Mouse (Mus musculus) regulatory T cell (primary cell): ENCODE measurements around the gene Slc30a1.

ENCODE experiments used
- in situ Hi-C: fragments of 300-600 bp; cut with MboI, MseI; formaldehyde crosslinking; loops from one replicate; pipeline ENCODE4 v1.15.1; 2025; ENCODE audit warnings: high pct_unique_total_duplicates

Gene Slc30a1

DNA sequence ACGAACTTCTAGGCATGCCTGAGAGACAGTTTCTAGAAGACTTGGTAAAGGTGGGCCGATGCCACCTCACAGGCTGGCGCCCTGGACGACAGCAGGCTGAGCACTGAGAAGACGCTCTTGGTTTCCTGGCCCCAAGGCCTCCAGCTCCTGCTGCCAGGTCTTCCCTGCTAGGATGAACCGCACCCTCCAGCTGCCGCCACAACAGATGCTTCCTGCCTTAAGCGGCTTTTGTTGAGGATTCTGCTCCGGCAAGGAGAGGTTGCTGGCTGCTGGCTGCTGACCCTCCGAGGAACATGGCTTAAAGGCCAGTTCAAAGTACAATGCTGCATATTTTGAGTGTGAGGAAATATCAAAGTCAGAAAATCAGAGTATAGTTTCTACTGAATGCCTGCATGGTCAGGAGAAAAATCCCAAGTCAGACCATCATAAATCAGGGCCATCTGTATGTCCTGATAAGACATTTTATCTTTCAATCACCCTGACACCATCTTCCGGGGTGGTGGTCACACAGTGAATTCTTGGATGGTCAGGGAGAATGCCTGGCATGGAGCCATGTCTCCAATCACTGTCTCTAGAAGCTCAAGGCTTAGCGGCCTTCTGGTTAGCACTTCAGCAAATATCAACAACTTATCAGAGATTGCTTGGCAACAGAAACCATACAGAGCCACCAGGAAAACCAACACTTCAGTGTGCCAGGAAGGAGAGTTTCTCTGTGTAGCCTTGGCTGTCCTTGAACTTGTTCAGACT, 9.6 kb upstream of the Slc30a1 start:
- in situ Hi-C loops, result no loop called here

DNA sequence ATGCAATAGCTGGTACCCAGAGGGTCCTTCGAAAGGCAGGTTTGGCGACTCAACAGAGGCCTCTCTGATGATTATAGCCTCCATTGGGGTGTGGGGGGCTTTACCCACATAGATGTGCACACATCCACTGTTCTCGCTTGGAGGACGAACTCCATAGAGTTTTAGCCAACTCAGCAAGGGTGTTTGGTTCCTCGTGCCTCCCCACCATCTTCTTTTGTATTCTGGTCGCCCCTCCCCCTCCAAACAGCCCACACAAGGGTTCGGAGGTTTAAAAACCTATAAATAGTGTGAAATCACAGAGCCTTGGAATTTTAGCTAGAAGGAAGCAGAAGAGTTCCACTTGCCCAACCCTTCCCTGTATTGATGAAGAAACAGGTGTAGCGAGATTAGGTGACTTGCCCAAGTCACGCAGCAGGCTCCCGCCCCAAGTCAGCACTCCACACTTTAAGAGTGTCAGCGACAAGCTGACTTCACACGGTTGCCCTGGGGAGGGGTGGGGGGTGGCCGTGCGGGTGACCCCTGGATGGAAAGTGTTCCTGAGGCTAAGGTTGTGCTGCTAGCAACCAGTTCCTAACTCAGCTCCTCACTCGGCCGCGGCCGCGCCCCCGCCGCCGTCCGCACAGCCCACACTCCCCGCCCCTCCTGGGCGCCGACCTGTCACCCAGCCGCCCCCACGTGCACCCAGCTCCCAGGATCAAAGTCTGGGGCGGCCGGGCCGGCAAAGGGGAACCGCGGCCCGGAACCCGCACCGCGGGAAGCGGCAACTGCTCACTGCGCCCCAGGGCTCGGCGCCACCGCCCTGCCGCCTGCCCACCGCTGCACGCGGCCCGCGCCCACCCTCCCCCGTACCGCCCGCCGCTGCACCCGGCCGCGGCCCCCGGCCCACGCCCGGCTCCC, 682 bp upstream of the Slc30a1 start:
- in situ Hi-C loops, result no loop called here

DNA sequence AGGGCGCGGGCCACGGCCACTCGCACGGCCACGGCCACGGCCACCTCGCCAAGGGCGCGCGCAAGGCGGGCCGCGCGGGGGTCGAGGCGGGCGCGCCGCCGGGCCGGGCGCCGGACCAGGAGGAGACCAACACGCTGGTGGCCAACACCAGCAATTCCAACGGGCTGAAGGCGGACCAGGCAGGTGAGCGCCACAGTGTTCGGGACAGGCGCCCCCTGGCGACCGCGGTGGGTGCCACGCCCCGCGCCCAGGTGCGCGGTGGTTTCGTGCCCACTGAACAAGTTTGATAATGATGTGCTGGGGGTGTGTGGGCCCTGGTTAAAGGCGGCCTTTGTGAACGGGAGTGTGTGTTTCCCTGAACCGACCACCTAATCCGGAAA, 854 bp downstream of the Slc30a1 start:
- in situ Hi-C loops, result no loop called here

DNA sequence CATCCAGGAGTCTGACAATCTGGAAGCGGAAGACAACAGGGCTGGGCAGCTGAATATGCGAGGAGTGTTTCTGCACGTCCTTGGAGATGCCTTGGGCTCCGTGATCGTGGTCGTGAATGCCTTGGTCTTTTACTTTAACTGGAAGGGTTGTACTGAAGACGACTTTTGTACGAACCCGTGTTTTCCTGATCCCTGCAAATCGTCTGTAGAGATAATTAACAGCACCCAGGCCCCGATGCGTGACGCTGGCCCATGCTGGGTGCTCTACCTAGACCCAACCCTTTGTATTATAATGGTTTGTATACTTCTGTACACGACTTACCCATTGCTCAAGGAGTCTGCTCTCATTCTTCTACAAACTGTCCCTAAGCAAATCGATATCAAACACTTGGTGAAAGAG, 2.3 kb downstream of the Slc30a1 start:
- in situ Hi-C loops, result no loop called here

DNA sequence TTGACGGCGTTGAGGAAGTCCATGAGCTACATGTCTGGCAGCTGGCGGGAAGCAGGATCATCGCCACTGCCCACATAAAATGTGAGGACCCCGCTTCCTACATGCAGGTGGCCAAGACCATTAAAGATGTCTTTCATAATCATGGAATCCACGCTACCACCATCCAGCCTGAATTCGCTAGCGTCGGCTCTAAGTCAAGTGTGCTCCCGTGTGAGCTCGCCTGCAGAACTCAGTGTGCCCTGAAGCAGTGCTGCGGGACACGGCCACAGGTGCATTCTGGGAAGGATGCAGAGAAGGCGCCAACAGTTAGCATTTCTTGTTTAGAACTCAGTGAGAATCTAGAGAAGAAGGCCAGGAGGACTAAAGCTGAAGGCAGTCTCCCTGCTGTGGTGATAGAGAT, 2.7 kb downstream of the Slc30a1 start:
- in situ Hi-C loops, result no loop called here

DNA sequence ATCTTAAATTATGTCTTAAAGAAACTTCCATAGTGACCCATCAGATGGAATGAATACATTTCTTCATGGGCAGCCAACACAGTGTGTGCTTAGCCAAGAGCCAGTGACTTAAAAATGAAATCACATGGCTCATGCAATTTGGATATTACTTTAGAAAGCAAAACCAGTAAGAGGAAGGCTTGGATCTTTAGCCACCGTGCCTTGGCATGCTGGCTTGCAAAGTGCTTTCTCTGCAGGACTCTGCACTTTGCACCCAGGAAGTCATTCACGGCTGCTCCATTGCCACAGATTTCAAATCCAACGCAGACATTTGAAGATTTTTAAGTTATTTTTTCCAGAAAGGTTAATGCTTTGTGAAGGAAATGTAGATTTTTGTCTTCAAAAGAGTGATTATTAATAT, 4.1 kb downstream of the Slc30a1 start:
- in situ Hi-C loops, result no loop called here

DNA sequence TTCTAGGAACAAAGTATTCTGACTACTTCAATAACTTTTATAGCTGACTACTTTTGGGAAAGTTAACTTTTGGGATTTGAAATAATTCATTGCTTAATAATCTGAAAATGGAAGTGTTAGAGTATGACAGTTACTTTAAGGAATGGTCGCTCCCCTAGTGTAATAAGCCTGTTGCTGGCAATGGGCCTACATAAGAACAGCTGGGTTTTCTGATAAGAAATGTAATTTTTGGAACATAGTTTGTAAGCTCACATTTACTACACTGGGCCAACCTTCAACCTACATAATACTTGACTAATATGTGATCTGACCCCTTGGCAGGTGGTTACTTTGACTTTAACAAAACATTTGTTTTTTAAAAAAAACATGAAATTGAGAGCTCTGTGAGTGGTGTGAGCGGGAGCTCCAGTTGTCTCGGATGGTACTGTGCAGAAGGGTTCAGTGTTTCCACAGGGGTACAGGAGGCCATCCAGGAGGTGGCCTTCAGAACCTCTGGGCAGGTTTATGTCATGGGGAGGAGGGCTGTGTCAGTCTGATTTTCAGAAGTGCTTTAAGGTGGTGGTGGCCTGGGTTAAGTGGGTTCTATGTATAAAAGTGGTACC, 4.6 kb downstream of the Slc30a1 start:
- in situ Hi-C loops, result no loop called here

DNA sequence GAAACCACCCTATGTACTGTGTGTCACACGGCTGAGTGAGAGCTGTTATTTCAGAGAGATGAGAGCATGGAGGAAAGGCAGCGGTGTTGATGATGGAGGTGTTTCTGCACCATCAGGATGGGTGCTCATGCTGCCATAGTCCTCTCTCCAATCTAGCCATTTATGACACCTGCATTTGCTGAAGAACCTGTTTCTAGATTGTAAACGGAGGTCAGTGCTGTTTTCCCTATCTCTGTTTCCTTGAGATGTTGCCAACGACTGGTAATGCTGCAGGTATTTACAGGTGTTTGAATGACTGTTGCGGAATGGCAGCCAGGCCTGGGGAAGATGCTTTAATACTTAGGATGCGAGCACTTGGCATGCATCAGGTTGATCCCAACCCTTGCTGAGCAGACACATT, 8.1 kb downstream of the Slc30a1 start:
- in situ Hi-C loops, result no loop called here

DNA sequence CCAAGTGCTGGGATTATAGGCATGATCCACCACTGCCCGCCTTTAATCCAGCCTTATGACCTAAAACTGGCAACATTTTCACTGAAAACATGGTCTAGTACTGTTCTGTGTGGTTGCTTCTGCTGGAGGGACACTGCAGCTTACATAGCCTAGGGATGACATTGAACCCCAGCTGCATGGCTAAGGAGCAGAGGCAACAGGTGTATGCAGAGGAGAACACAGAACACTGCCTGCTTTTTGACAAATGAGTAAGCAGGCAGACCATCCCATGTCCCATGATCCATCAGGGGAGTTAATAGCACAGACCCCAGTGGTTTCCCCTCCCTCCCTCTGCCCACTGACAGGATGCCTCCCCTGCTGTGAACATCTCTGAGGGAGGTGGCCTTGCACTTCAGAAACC, 9.0 kb downstream of the Slc30a1 start:
- in situ Hi-C loops, result no loop called here

DNA sequence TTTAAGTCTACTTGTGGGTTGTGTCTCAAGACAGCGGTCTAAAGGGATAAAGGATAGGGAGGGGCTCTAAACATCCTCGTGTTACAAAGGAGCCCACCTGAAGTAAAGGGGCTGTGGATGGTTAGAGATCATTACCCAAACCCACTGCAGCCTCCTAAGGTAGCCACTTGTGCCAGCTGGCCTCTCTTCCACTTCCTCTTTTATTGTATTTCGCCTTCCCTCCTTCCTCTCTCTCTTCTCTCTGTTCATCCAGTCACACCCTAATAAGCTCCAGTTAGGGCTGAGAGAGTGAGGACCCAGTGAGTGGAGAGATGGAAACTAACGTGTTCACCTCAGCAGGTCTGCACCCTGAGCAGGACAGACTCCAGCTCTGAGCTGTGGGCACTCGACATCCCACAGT, 10.3 kb downstream of the Slc30a1 start:
- in situ Hi-C loops, result no loop called here

DNA sequence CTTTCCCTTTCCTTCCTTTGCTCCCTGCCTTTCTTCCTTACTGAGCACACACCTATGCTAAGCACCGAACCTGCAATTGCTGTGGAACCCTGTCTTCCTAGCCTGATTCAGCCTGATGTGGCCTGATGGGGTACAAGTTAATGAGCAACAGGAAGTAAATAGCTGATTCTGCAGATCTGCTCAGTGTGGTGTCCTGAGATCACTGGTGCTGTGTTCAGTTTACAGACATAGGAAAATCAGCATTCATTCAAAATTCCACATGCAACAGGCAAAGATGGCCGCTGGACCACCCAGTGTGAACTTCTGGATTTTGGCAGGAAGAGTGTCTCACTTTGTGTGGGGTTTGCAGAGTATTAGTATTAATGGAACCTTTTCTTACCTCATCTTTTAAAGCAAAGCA, 12.8 kb downstream of the Slc30a1 start:
- in situ Hi-C loops, result no loop called here

DNA sequence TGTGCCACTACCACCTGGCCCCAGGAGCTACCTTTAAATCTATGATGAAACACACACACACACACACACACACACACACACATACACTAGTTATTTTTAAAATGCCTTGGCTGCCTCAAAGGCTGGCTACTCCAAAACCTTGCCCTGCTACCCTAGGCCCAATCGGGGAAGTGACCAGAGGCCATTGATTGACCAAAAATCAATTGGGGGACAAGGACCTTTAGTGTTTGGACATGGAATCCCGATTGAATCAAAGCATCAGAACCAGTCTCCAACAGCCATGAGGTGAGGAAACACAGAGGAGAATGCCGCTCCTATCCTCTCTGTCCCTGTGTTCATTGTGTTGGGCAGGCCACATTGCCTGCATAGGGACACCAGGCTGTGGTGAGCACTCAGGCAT, 15.1 kb downstream of the Slc30a1 start:
- in situ Hi-C loops, result no loop called here

DNA sequence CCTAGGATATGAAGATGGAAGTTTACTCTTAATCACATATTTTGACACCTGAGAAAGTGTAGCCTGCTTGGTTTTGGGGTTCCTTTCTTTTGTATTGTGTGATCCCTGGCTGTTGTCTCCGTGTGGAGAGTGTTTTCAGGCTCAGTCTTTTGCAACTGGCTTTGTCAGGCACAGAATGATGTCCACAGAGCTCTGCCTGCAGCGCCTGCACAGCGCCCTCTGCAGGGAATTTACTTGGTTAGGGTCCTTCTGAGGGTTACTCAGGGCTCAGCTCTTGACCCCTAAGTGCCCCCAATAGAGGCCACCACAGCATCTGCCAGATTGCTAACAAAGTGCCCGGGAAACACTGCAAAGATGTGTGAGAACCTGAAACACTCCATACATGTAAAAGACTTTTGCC, 18.9 kb downstream of the Slc30a1 start:
- in situ Hi-C loops, result no loop called here

DNA sequence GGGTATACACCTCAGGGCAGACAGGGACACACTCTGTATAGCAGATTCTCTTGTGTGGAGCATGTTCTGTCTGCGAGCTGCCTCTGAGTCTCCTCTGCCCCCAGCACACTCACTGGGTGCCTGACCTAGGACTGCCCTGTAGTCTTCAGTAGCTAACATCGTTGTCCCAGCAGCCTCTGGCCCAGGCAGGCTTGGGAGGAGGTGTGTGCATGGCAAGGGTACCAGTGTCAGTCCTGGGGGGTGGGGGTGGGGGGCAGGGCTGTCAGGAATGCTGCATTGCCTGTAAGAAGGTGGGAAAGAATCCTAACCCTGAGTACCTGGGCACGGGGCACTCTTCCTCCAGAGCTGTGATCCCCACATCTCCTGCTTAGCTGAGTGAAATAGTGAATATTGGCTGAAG, 20.1 kb downstream of the Slc30a1 start:
- in situ Hi-C loops, result no loop called here

DNA sequence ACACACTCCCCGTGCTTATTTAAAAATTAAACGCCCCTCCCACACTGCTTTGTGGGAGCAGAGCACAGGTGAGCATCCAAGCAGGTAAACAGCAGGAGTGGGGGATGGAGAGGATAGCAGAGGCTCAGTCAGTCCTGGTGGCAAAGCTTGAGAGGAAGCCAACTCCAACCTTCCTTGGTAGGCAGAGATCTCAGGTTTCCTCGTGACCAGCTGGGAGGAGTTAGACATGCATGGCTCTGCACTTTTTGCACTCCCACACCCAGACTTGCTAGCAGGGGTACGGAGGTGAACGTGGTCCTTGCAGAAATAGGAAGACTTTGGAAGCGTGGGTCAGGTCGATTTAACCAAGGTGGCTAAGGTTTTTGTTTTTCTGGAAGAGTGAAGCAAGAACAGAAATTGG, 21.8 kb downstream of the Slc30a1 start:
- in situ Hi-C loops, result no loop called here

DNA sequence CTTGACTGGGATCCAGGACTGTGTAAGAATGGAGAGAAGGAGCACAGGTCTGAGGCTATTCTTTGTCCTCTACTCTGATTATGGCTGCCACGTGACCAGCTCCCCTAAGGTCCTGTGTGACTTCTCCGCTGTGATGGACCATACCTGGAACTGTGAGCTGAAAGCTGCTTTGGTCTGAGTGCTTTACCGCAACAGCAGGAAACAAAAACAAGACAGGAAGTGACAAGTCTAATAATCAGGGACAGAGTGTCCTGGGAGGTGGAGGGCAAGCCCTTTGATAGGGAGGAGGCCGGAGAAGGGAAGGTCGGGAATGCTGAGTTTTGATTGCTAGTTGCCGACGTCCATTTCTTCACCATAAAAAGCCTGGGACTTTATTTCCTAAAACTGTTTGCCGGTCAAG, 22.5 kb downstream of the Slc30a1 start:
- in situ Hi-C loops, result no loop called here

DNA sequence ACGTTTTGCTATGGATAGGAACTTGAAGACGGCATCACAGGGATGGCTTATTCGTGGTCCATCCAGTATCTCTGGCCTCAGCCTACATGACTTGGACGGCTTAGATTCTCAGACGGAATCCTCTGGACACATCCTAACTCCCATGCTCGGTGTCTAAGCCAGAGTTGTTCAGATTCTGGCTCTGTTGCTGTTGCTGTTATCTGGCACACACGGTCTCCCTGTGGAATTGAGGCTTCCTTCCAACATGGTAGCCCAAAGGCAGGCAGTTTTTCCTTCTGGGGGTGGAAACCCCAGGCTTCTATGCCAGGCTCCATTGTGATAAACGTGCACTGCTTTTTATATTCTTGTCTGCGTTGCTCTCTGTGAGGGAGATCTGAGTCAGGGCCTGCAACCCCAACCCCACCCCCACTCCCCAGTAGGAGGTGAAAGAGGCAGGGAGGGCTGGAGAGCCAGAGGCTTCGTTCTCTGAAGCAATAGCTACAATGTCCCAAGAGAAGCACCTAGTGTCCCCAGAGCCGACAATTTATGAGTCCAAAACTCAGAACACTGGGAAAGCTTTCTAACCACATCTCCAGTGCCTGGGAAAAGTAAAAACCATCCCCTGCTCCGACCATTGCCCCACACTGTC, 23.4 kb downstream of the Slc30a1 start:
- in situ Hi-C loops, result no loop called here

DNA sequence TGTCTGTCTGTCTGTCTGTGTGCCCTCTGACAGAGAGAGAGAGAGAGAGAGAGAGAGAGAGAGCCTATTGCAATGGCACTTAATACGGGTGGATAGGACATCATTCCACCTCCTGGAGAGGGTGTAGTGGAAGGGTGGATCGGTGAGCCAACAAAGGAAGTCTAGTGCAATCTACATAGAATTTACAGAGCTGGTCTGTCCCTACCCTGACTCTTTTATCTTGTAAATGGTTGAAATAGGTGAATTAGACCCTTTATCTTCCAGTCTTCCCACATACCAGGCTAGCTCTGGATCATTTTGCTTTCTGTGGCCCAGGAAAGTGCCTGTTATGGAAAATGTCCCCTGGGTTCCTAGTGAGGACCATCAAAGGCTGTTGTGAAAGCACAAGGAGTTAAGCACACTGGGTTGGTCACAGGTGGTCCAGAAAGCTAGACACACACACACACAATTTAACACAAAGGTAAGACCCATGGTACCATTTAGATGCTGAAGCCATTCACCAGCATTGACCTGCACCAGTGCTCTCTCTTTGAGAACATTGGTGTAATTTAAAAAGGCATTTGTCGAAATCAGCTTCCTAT, 24.0 kb downstream of the Slc30a1 start:
- in situ Hi-C loops, result no loop called here

DNA sequence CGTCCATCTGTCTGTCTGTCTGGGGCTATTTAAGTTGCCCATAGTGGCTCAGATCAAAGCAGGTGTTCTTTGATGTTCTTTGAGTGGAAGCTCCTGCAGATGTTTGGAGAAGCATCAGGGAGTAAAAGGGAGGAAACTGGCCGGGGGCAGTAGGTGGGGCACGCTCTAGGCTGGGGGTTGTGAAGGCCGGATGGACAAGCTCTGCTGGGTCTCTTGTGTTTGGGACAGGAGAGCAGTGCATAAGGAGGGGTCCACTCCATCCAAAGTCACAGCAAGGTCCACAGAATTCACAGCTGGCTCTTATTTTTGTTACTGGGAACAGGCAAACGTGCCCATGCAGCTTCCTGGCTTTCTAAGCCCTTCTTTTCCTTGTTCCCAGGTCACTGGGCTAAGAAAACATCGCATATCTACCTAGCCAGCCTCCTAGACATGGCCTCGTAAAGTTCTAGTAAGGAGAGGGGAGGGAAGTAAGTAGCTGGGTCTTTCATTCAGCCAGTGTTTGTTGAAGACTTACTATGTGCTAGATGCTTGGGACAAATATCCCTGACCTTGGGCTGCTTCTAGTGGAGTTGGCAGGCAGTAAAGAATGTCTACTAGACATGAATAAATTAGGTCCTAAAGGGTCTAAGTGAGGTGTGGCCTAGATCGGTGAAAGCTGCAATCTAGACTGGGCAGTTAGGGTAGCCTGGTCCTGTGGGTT, 25.9 kb downstream of the Slc30a1 start:
- in situ Hi-C loops, result no loop called here

DNA sequence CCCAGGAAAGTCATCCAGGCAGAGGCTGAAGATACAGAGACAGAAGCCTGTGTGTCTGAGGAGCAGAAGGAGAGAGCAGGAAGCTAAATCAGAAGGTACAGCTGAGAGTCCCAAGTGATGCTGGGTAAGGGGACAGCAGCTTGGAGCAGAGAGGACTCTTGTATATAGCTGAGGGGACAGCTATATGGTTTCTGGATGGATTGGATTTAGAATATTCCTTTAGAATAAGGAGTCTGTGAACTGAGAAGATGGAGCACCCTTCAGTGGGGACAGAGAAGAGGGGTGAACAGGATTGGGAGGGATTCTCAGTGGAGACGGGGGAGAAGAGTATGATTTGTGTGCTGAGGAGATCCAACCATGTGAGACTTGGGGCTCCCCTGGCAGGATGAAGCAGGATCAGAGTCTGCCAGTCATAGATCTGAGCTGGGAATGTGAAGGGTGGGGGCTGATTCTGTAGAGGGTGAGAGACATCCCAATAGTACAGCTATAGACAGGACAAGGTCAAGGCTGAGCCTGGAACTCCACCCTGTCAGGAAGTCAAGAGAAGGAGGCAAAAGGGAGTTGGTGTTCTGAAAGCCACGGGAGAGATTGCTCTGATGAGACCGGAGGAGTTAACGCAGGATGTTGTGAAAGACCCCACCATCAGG, 26.5 kb downstream of the Slc30a1 start:
- in situ Hi-C loops, result no loop called here

DNA sequence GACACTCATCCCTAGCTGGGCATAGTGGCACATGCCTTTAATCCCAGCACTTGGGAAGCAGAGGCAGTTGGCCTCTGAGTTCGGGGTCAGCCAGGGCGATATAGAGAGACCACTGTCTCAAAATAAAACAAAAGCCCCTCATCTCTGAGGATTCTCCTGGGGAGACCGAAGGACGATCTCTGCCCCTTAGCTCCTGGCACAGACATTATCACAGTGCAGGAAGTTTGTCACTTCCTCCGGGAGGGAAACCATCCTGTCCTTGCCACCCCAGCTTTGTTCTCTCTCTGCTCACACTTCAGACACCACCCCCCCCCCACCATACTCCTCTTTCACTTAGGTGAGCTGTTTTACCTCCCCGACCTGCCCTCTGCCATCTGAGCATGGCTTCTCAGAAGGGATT, 37.1 kb downstream of the Slc30a1 start:
- in situ Hi-C loops, result no loop called here
